18 mouse cellular contexts compared by ENCODE assay signal in genomic region chr9:10987892-10988291, GRCm38 (mm10).
"Had no signal": no experiment of that assay in that cellular context is flagged by ENCODE, and none has a peak within 500 bp of the region (broad histone marks: within the 10 kb centered on the region; RNA-seq: fewer than 3 reads in every experiment).

No protein-coding gene starts in this region.

- H3K9ac ChIP-seq: kidney, embryonic 15.5 days; liver, embryonic 13.5 days; lung, embryonic 14.5 days; midbrain, embryonic 12.5 days; neural tube, embryonic 13.5 days; stomach, embryonic 15.5 days had no signal

- H3K4me2 ChIP-seq: kidney, embryonic 15.5 days; liver, embryonic 13.5 days; lung, embryonic 14.5 days; midbrain, embryonic 12.5 days; neural tube, embryonic 13.5 days; stomach, embryonic 15.5 days had no signal

- H3K4me1 ChIP-seq: kidney, embryonic 15.5 days; liver, embryonic 13.5 days; midbrain, embryonic 12.5 days; neural tube, embryonic 13.5 days; stomach, embryonic 15.5 days had no signal

- H3K36me3 ChIP-seq: kidney, embryonic 15.5 days; liver, embryonic 13.5 days; midbrain, embryonic 12.5 days; neural tube, embryonic 13.5 days; stomach, embryonic 15.5 days had no signal

- DNase-seq: kidney, postnatal 10 days; kidney, postnatal 36 days; layer of hippocampus, postnatal 36 days; liver, embryonic 13.5 days; lung, embryonic 14.5 days; retina, postnatal 1 day; right cerebral cortex, postnatal 25 days; spleen, adult 18-20 months; thymus, postnatal 25 days had no signal

- ATAC-seq: lung, postnatal 0 days; midbrain, embryonic 16.5 days had no signal

- H3K9me3 ChIP-seq: kidney, embryonic 15.5 days; midbrain, embryonic 12.5 days; neural tube, embryonic 13.5 days; stomach, embryonic 15.5 days had no signal

- H3K4me3 ChIP-seq: kidney, embryonic 15.5 days; left cerebral cortex, adult 2 months; liver, embryonic 13.5 days; midbrain, embryonic 12.5 days; myocyte; neural tube, embryonic 13.5 days; stomach, embryonic 15.5 days had no signal

- H3K27me3 ChIP-seq: kidney, embryonic 15.5 days; liver, embryonic 13.5 days; midbrain, embryonic 12.5 days; neural tube, embryonic 13.5 days; stomach, embryonic 15.5 days had no signal

- H3K27ac ChIP-seq: kidney, embryonic 15.5 days; left cerebral cortex, adult 2 months; liver, embryonic 13.5 days; macrophage; midbrain, embryonic 12.5 days; neural tube, embryonic 13.5 days; stomach, embryonic 15.5 days had no signal
